Mouse (Mus musculus) limb, embryonic 14.5 days (tissue): Measurements from ENCODE around the gene Tent4a. TPM values are rescaled to one million over a fixed set of nuclear protein-coding genes. Genes with fewer than 3 reads are reported as not detected.

Source experiments
- ATAC-seq: fragments of 200-750 bp; cut with Nextera tagmentation; 2 replicates; pipeline ENCODE4 v1.8.0; 2017; ENCODE audit warnings: low read depth, moderate number of reproducible peaks, moderate TSS enrichment; ENCODE audit not compliant: low FRiP score
- DNase-seq: peaks from one replicate; pipeline ENCODE4 v3.0.0-alpha.2; 2015; ENCODE audit warnings: low spot score
- H3K27ac ChIP-seq: fragments of 300-500 bp; sonication (generic); replicated peaks from 2 replicates; pipeline ENCODE4 v1.5.1; 2014; ENCODE audit warnings: low read depth, mild to moderate bottlenecking, low read length, moderate library complexity, mixed read lengths
- H3K27me3 ChIP-seq: fragments of 300-500 bp; sonication (generic); 2 replicates; pipeline ENCODE4 v1.6.1; 2014; ENCODE audit warnings: low read length, mixed read lengths; ENCODE audit not compliant: control insufficient read depth, insufficient read depth
- H3K36me3 ChIP-seq: fragments of 300-500 bp; sonication (generic); 2 replicates; pipeline ENCODE4 v1.6.1; 2014; ENCODE audit warnings: mild to moderate bottlenecking, low read length, moderate library complexity, mixed read lengths; ENCODE audit not compliant: control insufficient read depth, insufficient read depth
- H3K4me1 ChIP-seq: fragments of 300-500 bp; sonication (generic); 2 replicates; pipeline ENCODE4 v1.6.1; 2014; ENCODE audit warnings: antibody characterized with exemption, low read length, mixed read lengths; ENCODE audit not compliant: control insufficient read depth, insufficient read depth
- H3K4me2 ChIP-seq: fragments of 300-500 bp; sonication (generic); replicated peaks from 2 replicates; pipeline ENCODE4 v1.6.1; 2014; ENCODE audit warnings: low read depth, mild to moderate bottlenecking, low read length, moderate library complexity; ENCODE audit not compliant: severe bottlenecking
- H3K4me3 ChIP-seq: fragments of 300-500 bp; sonication (generic); replicated peaks from 2 replicates; pipeline ENCODE4 v1.5.1; 2014; ENCODE audit warnings: low read length
- H3K9ac ChIP-seq: fragments of 300-500 bp; sonication (generic); 2 replicates; pipeline ENCODE4 v1.6.1; 2014; ENCODE audit warnings: mild to moderate bottlenecking, low read depth, low read length, moderate library complexity; ENCODE audit not compliant: severe bottlenecking
- H3K9me3 ChIP-seq: fragments of 300-500 bp; sonication (generic); 2 replicates; pipeline ENCODE4 v1.6.1; 2016; ENCODE audit warnings: low read length; ENCODE audit not compliant: control insufficient read depth
- POLR2A ChIP-seq: fragments of 200-500 bp; IDR thresholded peaks from 2 replicates; pipeline ENCODE4 v1.8.0; 2012; ENCODE audit warnings: inconsistent platforms, mild to moderate bottlenecking, moderate library complexity, borderline replicate concordance; ENCODE audit not compliant: insufficient read depth, insufficient read length; ENCODE audit errors: extremely low read depth
- WGBS: fragments of 180-500 bp; shearing (Covaris S2); extraction: QIAGEN DNeasy Blood & Tissue Kit; methylation state at CpG from one replicate; pipeline ENCODE4 v1.1.7; 2014; 5-methylcytosine and 5-hydroxymethylcytosine counted together
- polyA plus RNA-seq, 2 experiments: library from polyadenylated mRNA; depleted of rRNA in 1 of 2; stranded (reverse) in 1 of 2; unstranded in 1 of 2; fragments of >200 nt; fragmentation: Nextera tagmentation in 1 of 2; extraction: Ambion mirVana in 1 of 2; gene quantifications; 2 replicates each; pipeline versions ENCODE4 v1.2.1 to v1.2.3; 2012 to 2014

Gene Tent4a
- polyA plus RNA-seq, 2 experiments, result 8.7 to 25.7 TPM

DNA sequence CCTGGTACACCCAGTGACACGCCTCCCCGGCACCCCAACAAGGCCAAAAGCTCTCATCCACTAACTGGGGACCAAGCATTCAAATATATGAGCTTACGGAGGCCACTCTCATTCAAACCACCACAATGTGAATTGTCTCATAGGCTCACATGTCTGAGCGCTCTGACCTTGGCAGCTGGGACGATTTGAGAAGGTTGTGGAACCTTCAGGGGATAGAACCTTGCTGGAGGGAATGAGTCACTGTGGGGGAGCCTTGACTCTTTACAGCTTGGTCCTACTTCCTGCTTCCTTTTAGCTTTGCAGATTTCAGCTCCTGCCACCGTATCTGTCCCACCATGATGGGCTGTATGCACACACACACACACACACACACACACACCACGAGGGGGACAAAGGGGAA is 48.6 kb downstream of the Tent4a start:
- Histone ChIP-seq H3K36me3 (no peaks in the 10 kb centered on the region), H3K27ac (no peak overlapping the region), H3K4me3 (no peak overlapping the region), H3K4me1 (peaks cover 7% of the 10 kb centered on the region), H3K9ac (no peak overlapping the region), H3K9me3 (no peaks in the 10 kb centered on the region), H3K4me2 (no peak overlapping the region), H3K27me3 (peaks cover 40% of the 10 kb centered on the region)
- no peak for ATAC-seq
- no peak for DNase-seq
- WGBS, result 72% methylated on average over 7 of the region's 7 CpGs
- TF ChIP-seq POLR2A, result no peak

DNA sequence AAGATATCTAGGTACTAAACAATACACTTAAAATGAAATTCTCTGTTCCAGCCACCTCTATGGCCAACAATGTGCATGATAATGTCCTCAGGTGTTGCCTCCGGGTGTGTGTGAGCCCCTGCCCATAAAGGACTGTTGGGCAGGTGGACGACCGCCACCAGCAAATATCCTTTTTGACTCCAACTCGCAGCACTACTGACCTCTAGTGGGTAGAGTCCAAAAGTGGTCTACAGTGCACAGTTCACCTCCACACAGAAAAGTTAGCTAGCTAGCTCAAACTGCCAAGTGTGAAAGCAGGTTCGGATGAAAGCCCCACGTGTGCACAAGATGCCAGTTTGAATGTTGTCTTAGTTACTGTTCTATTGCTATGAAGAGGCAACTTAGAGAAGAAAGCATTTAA is 49.1 kb downstream of the Tent4a start:
- 12% methylated on average over 6 of the region's 6 CpGs for WGBS
- ATAC-seq (no peak), DNase-seq (no peak)

DNA sequence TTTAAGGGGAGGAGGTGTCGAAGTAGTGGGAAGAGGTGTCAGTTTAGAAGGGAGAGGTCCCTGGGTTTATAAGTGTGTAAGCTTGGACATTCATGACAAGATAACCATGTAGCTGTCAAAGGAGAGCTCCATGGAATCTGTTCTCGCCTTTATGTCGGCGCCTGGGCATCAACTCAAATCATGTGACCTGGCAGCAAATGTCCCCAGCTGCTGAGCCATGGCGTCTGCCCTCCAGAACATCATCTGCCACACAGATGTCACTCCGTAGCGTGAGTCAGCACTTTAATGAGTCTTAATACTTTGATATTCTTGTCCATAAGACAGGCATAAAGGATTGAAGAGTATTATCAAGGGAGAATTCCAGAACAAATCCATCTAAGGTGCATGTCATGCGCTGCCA is 51.7 kb downstream of the Tent4a start:
- no peak for ATAC-seq
- H3K27ac ChIP-seq, result no peak overlapping the region
- peaks cover 4% of the 10 kb centered on the region for H3K4me1 ChIP-seq
- no peak overlapping the region for H3K4me3 ChIP-seq
- WGBS, result 31% methylated on average over 8 of the region's 8 CpGs
- 0 out of 2 replicates have a peak overlapping the region, but pooled peaks have one; percentile 13 for H3K4me2 ChIP-seq
- no peak overlapping the region for H3K9ac ChIP-seq
- no peaks in the 10 kb centered on the region for H3K9me3 ChIP-seq
- peak; percentile 45 for DNase-seq
- TF ChIP-seq POLR2A, result no peak
- H3K36me3 ChIP-seq, result no peaks in the 10 kb centered on the region
- H3K27me3 ChIP-seq, result peaks cover 42% of the 10 kb centered on the region

More for the DNA sequence above, 49.1 kb downstream of the Tent4a start:
- H3K9ac ChIP-seq, result no peak overlapping the region
- no peaks in the 10 kb centered on the region for H3K36me3 ChIP-seq
- H3K9me3 ChIP-seq, result no peaks in the 10 kb centered on the region
- TF ChIP-seq POLR2A, result no peak
- peaks cover 7% of the 10 kb centered on the region for H3K4me1 ChIP-seq
- H3K4me3 ChIP-seq, result no peak overlapping the region
- H3K27ac ChIP-seq, result no peak overlapping the region
- H3K27me3 ChIP-seq, result peaks cover 44% of the 10 kb centered on the region
- no peak overlapping the region for H3K4me2 ChIP-seq

DNA sequence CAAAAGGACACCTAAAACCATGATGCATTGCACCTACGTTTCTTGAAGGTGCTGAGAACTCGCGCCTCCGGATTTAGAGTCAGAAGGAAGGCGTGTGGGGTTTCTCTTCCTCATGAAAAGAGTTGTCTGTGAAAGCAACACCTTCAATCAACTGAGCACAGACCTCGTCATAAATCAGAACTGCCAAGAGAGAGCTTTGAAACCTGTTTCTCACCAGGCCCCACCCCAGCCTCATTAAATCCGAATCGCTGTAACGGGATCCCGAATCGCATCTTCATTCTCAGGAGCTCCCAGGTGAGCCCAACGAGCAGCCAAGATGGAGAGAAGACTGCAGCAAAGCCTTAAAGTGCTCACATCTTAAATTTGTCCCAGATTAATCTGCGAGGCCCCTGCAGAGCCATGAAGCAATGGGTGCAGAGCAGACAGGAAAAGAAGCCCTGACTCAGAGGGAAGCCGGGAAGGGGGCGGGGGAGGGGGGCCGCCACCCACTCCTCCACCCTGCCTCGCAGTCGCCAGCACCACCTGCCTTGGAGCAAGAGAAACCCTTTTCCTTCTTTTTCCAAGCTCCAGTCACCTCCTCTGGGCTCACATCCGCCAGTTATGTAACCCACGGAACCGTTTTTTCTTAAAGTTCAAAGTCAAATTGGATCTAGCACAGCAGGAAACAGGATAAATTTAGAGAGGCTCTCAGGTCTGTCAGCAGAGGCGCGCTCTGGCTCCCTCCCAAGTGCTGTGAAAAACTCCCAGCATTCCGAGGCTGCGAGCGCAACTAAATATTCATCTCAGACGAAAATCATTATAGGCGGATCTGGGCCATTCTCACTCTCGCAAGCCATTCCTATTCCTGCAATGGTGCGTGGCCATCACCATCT is 52.5 kb downstream of the Tent4a start:
- DNase-seq (peak; percentile 76), ATAC-seq (peak; percentile 60)
- Histone ChIP-seq H3K4me3 (peak overlapping the region; percentile 32), H3K4me1 (peaks cover 4% of the 10 kb centered on the region; the same call in 1 of the 2 replicates), H3K9ac (peak overlapping the region; percentile 34; the same call in 1 of the 2 replicates), H3K36me3 (no peaks in the 10 kb centered on the region), H3K4me2 (peak overlapping the region; percentile 56), H3K27ac (no peak overlapping the region), H3K9me3 (no peaks in the 10 kb centered on the region), H3K27me3 (peaks cover 42% of the 10 kb centered on the region)
- WGBS, result 3% methylated on average over 30 of the region's 30 CpGs
- TF ChIP-seq POLR2A, result no peak

DNA sequence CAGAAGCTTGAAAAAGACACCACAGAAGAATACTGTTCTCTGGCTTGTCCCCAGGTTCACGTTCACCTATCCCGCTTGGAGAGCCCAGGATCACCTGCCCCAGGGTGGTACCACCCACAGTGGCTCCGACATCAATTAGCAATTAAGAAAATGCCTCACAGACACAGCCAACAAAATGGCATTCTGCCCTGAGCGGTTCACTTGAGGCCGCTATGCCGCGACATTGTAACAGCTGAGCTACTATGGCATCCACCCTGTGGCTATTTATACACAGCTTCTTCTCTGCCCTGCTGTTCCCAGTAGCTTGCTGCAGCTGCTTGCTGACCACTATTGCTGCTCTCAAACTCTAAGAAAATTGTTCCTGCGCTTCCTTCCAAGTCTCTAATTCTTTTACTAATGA is 53.4 kb downstream of the Tent4a start:
- peak; percentile 35 for DNase-seq
- Histone ChIP-seq H3K4me3 (peak overlapping the region; percentile 32; the same call in 1 of the 2 replicates), H3K4me1 (peaks cover 4% of the 10 kb centered on the region; the same call in 1 of the 2 replicates), H3K36me3 (no peaks in the 10 kb centered on the region), H3K27me3 (peaks cover 42% of the 10 kb centered on the region), H3K4me2 (no peak overlapping the region; the same call in 1 of the 2 replicates), H3K9me3 (no peaks in the 10 kb centered on the region), H3K27ac (no peak overlapping the region), H3K9ac (no peak overlapping the region)
- ATAC-seq, result no peak
- 6% methylated on average over 8 of the region's 8 CpGs for WGBS
- TF ChIP-seq POLR2A, result no peak
